Mouse (Mus musculus) stomach, embryonic 16.5 days (tissue): ENCODE data around the gene Hoxb5. TPM values are rescaled to one million over a fixed set of nuclear protein-coding genes. Genes with fewer than 3 reads are reported as not detected.

ENCODE experiments used
- ATAC-seq: fragments of 200-750 bp; cut with Nextera tagmentation; 2 replicates; pipeline ENCODE4 v1.8.0; 2017; ENCODE audit warnings: moderate number of reproducible peaks, moderate TSS enrichment; ENCODE audit not compliant: insufficient read depth, low FRiP score
- H3K27ac ChIP-seq: fragments of 300-500 bp; sonication (generic); 2 replicates; pipeline ENCODE4 v1.5.1; 2014; ENCODE audit warnings: low read length
- H3K27me3 ChIP-seq: fragments of 300-500 bp; sonication (generic); 2 replicates; pipeline ENCODE4 v1.6.1; 2014; ENCODE audit warnings: low read length, control low read depth, mixed read lengths; ENCODE audit not compliant: control insufficient read depth, insufficient read depth
- H3K36me3 ChIP-seq: fragments of 300-500 bp; sonication (generic); 2 replicates; pipeline ENCODE4 v1.6.1; 2014; ENCODE audit warnings: low read length; ENCODE audit not compliant: control insufficient read depth, insufficient read depth
- H3K4me1 ChIP-seq: fragments of 300-500 bp; sonication (generic); 2 replicates; pipeline ENCODE4 v1.6.1; 2014; ENCODE audit warnings: low read length, control low read depth, mixed read lengths; ENCODE audit not compliant: control insufficient read depth, insufficient read depth
- H3K4me2 ChIP-seq: fragments of 300-500 bp; sonication (generic); 2 replicates; pipeline ENCODE4 v1.6.1; 2014; ENCODE audit warnings: low read depth, low read length, mixed read lengths
- H3K4me3 ChIP-seq: fragments of 300-500 bp; sonication (generic); replicated peaks from 2 replicates; pipeline ENCODE4 v1.5.1; 2014; ENCODE audit warnings: mild to moderate bottlenecking, low read length
- H3K9ac ChIP-seq: fragments of 300-500 bp; sonication (generic); 2 replicates; pipeline ENCODE4 v1.6.1; 2014; ENCODE audit warnings: low read length
- H3K9me3 ChIP-seq: fragments of 300-500 bp; sonication (generic); replicated peaks from 2 replicates; pipeline ENCODE4 v1.6.1; 2016; ENCODE audit warnings: low read length, control low read depth; ENCODE audit not compliant: control insufficient read depth
- WGBS: fragments of 180-500 bp; shearing (Covaris S2); extraction: QIAGEN DNeasy Blood & Tissue Kit; methylation state at CpG from one replicate; pipeline ENCODE4 v1.1.7; 2014; 5-methylcytosine and 5-hydroxymethylcytosine counted together
- polyA plus RNA-seq: library from polyadenylated mRNA; unstranded; fragments of >200 nt; fragmentation: Nextera tagmentation; extraction: Ambion mirVana; gene quantifications from 2 replicates; pipeline ENCODE4 v1.2.1, GENCODE M21; 2015

Hoxb5 gene
- polyA plus RNA-seq, 1 experiment from 2014 or later, result 13.8 TPM

DNA sequence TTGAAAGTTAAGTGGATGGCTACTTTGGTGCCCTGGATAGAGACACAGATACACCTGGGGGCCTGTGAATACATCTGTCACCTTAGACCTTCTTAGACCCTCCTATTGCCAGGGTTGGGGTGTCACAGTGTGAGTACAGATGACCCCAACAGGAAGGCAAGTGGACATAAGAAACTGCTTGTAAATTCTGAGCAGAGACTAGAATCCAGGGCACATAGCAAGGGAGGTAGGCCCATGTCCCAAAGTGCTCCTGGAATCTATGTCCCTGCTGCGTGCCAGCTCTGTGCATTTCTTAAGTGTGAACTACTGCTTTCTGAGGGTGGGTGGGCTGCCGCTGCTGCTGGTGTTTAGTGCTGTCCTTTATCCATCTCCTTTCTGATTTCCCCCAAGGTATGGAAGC lies 47.7 kb downstream of the Hoxb5 start:
- 40% methylated on average over 2 of the region's 2 CpGs for WGBS
- peak overlapping the region; percentile 98 for H3K27ac ChIP-seq
- no peak for ATAC-seq
- H3K9me3 ChIP-seq, result no peaks in the 10 kb centered on the region
- no peak overlapping the region for H3K4me3 ChIP-seq
- H3K4me1 ChIP-seq, result peaks cover 43% of the 10 kb centered on the region
- peak overlapping the region; percentile 79 for H3K4me2 ChIP-seq
- peak overlapping the region; percentile 88 for H3K9ac ChIP-seq
- peaks cover 21% of the 10 kb centered on the region for H3K27me3 ChIP-seq
- H3K36me3 ChIP-seq, result no peaks in the 10 kb centered on the region

- H3K4me3 ChIP-seq, result peak overlapping the region; percentile 68
- no peak for ATAC-seq
- H3K36me3 ChIP-seq, result no peaks in the 10 kb centered on the region
- peak overlapping the region; percentile 88 for H3K9ac ChIP-seq
- no peaks in the 10 kb centered on the region for H3K9me3 ChIP-seq
- peak overlapping the region; percentile 79 for H3K4me2 ChIP-seq
- WGBS, result 10% methylated on average over 11 of the region's 11 CpGs
- H3K27ac ChIP-seq, result peak overlapping the region; percentile 98
- H3K27me3 ChIP-seq, result peaks cover 16% of the 10 kb centered on the region
- H3K4me1 ChIP-seq, result peaks cover 38% of the 10 kb centered on the region
Measured at GRCm38 (mm10) chr11:96351312-96351711, 48.2 kb downstream of the Hoxb5 start.

GRCm38 (mm10) chr11:96351831-96352230 lies 48.7 kb downstream of the Hoxb5 start:
- peaks cover 14% of the 10 kb centered on the region for H3K27me3 ChIP-seq
- no peaks in the 10 kb centered on the region for H3K9me3 ChIP-seq
- ATAC-seq, result peak; percentile 74
- H3K4me1 ChIP-seq, result peaks cover 34% of the 10 kb centered on the region
- no peaks in the 10 kb centered on the region for H3K36me3 ChIP-seq
- peak overlapping the region; percentile 88 for H3K9ac ChIP-seq
- peak overlapping the region; percentile 68 for H3K4me3 ChIP-seq
- peak overlapping the region; percentile 79 for H3K4me2 ChIP-seq
- peak overlapping the region; percentile 98 for H3K27ac ChIP-seq
- 2% methylated on average over 22 of the region's 22 CpGs for WGBS

DNA sequence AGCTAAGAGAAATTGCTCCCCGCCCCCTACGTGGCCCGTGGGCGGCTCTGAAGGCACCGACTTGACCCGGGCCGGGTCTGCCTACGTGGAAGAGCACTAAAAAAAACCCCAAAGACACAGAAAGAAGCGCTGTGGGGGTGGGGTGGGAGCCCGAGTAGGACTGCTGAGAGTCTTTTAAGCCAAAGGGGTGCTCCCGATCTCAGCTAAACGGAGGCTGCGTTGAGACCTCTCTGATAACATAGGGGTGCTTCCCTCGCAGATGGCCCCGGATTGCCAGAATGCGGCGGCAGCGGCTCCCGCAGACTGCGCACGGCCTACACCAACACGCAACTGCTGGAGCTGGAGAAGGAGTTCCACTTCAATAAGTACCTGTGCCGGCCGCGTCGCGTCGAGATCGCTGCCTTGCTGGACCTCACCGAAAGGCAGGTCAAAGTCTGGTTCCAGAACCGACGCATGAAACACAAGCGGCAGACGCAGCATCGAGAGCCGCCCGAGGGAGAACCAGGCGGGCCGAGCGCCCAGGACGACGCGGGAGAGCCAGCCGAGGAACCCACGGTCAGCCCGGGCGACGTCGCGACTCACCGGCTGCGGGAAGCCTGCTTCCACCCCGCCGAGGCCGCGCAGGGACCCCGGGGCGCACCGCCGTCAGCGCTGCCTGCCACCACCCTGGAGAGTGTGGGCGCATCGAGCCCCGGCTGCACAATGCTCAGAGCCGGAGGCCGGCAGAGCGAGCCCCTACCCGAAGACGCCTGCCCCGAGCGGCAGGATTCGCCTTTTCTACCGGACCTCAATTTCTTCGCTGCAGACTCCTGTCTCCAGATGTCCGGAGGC lies 49.8 kb downstream of the Hoxb5 start:
- H3K4me1 ChIP-seq, result peaks cover 32% of the 10 kb centered on the region
- peaks cover 13% of the 10 kb centered on the region for H3K27me3 ChIP-seq
- H3K9ac ChIP-seq, result peak overlapping the region; percentile 88
- peak overlapping the region; percentile 98 for H3K27ac ChIP-seq
- ATAC-seq, result 0 out of 2 replicates have a peak, but pooled peaks have one; percentile 4
- WGBS, result under 1% methylated on average over 75 of the region's 75 CpGs
- peak overlapping the region; percentile 68 for H3K4me3 ChIP-seq
- no peaks in the 10 kb centered on the region for H3K9me3 ChIP-seq
- peak overlapping the region; percentile 79 for H3K4me2 ChIP-seq
- no peaks in the 10 kb centered on the region for H3K36me3 ChIP-seq

DNA sequence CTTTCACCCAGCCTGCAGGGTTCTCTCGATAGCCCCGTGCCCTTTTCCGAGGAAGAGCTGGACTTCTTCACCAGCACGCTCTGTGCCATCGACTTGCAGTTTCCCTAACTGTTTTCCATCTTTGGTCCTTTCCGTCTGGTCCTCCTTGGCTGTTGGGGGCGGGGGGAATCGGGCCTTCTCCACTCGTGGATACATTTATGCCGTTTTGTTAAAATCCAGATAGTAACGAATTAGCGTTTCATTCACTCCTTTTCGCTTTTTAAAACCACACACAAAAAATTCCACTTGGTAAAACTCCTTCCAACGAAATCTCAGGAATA lies 50.3 kb downstream of the Hoxb5 start:
- Histone ChIP-seq H3K4me1 (peaks cover 28% of the 10 kb centered on the region), H3K4me3 (peak overlapping the region; percentile 68), H3K27me3 (peaks cover 9% of the 10 kb centered on the region), H3K4me2 (peak overlapping the region; percentile 79), H3K27ac (peak overlapping the region; percentile 98), H3K36me3 (no peaks in the 10 kb centered on the region), H3K9me3 (no peaks in the 10 kb centered on the region), H3K9ac (peak overlapping the region; percentile 88)
- ATAC-seq, result no peak
- 3% methylated on average over 14 of the region's 14 CpGs for WGBS

DNA sequence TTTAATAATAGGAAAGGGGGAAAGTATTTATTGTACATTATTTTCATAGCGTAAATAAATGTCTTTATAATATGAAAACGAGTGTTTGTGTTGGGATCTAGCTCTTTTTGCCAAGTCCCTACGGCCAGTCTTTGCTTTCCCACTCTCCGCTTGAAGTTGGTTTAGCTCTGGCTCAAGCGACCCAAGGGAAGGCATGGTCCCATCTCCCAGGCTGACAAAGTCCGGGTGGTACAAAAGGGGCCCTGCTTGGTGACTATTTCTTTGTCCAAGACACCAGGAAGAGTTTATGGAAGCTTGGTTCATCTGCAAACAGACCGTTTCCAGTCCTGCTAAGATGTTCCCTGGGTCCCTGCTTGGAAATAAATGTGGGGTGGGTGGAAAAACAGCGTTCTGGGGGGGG lies 50.8 kb downstream of the Hoxb5 start:
- no peak for ATAC-seq
- WGBS, result 18% methylated on average over 8 of the region's 8 CpGs

DNA sequence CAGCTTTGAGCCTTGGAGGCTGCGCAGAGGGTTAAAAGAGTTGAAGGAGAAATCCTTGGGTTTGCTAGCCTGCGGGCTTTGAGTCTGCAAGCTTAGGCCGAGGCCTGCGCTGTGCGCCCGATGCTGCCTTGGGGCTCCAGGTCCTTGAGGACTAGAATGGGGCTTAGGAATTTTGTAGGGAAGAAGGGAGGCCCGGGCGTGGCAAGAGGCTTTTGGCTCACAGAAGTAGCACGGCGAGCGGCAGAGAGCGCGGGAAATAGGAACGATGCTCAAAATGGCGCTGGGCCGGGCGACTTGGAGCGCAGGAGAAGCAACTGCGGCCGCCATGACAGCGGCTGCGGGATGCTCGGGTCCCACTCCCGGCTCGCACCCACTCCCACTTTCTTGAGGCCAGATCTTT lies 51.2 kb downstream of the Hoxb5 start:
- H3K4me2 ChIP-seq, result peak overlapping the region; percentile 79
- H3K4me3 ChIP-seq, result peak overlapping the region; percentile 51
- ATAC-seq, result no peak
- peak overlapping the region; percentile 84 for H3K27ac ChIP-seq
- H3K27me3 ChIP-seq, result peaks cover 5% of the 10 kb centered on the region
- no peaks in the 10 kb centered on the region for H3K36me3 ChIP-seq
- peaks cover 19% of the 10 kb centered on the region for H3K4me1 ChIP-seq
- H3K9ac ChIP-seq, result peak overlapping the region; percentile 82
- WGBS, result 2% methylated on average over 25 of the region's 25 CpGs
- no peaks in the 10 kb centered on the region for H3K9me3 ChIP-seq

More for the DNA sequence above, 50.8 kb downstream of the Hoxb5 start:
- Histone ChIP-seq H3K4me1 (peaks cover 24% of the 10 kb centered on the region), H3K36me3 (no peaks in the 10 kb centered on the region), H3K27me3 (peaks cover 6% of the 10 kb centered on the region), H3K4me3 (peak overlapping the region; percentile 51), H3K27ac (peak overlapping the region; percentile 84), H3K4me2 (peak overlapping the region; percentile 79), H3K9ac (peak overlapping the region; percentile 82), H3K9me3 (no peaks in the 10 kb centered on the region)

DNA sequence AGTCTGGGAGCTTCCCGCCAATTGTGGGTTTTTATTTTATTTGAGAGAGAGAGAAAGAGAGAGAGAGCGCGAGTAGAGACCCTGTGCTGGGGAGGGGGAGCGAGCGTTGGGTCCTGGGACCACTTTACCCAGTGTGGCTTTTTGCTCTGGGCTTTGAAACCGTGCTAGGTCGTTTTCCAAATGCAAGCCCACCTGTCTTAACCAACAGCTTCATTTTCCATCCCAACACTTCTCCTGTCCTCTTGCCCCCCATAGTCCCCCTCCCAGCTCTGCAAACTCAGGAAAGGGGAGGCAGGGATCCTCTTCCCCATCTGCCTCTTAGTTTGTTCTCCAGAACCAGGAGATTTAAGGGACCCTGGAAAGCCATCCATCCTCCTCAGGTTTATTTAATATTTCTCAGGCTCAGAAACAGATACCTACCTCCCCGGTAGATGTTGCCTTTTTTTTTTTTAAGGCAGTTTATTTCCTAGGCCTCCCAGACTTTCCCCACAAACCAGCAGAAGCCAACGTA lies 51.7 kb downstream of the Hoxb5 start:
- Histone ChIP-seq H3K4me2 (peak overlapping the region; percentile 79), H3K36me3 (no peaks in the 10 kb centered on the region), H3K9ac (peak overlapping the region; percentile 82), H3K9me3 (no peaks in the 10 kb centered on the region), H3K27me3 (peaks cover 3% of the 10 kb centered on the region), H3K4me3 (peak overlapping the region; percentile 51), H3K27ac (peak overlapping the region; percentile 84), H3K4me1 (peaks cover 14% of the 10 kb centered on the region)
- whole genome bisulfite sequencing, result 7% methylated on average over 9 of the region's 9 CpGs
- no peak for ATAC-seq
